Mouse (Mus musculus) liver, adult (tissue): ENCODE results near the gene Pla1a.

Experiments
- GATA4 ChIP-seq: IDR thresholded peaks from 2 replicates; pipeline ENCODE4 v1.6.1; 2014; ENCODE audit warnings: mild to moderate bottlenecking, low read length; ENCODE audit not compliant: insufficient replicate concordance

The Pla1a gene

DNA sequence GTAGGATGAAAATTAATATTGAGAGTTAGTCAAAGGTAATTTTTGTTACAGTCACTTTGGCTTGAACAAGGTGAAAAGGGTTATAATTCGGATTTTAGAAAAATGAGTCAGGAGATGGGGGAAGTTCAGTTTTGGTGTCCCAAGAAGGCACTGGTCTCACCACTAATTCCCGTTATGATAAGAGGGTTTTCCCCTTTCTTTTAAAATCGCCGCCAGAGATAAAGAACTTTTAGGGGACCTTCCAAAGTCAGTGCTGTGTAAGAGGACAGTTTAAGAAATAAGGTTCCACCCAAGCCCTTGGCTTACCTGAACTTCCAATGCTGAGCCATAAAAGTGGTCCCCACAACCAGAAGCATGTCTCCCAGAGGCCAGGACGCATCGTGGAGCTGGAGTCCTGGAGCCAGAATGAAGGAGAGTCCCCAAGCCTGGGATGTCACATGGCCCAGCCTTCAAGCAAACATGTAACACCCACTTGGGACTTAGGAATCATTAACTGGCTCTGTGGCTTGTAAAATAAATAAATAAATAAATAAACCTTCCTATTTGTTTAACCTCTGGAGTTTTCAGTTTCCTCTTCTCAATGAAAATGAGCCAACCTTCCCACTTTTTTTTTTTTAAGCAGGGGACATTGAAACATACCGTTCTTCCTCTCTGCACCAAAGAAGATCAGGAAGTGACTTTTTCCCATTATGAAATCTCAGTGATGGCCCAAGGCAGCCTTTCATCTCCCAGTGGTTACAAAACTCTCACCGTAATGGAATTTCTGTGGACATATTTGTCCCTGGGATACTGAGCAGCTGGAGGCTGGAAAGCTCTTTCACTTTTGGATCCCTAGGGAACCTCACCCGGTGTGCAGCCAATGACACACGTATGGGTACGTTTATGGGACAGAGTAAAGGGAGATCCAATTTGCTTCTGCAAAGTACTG, at the start of gene Pla1a:
TSS of gene Pla1a (minus strand) at position 648 of the 928 bp plus-strand sequence.
- TF ChIP-seq GATA4 = no peak

DNA sequence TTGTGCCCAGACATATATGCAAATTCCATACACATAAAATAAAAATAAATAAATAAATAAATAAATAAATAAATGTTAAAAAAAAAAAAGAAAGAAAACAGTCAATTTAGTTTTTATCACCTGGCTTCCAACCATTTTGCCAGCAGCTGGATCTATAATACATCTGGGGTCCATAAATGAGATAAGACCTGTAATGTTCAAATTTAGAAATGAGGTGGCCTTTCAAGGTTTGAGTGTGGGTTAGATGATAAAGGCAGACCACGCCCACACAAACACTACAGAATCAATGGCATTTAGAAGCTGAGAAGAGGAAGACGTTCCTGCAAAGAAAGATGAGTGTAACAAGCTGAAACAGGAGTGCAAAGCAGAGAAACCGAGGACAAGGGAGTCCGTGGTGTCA, 48.4 kb upstream of the Pla1a start:
- TF ChIP-seq GATA4 = no peak

DNA sequence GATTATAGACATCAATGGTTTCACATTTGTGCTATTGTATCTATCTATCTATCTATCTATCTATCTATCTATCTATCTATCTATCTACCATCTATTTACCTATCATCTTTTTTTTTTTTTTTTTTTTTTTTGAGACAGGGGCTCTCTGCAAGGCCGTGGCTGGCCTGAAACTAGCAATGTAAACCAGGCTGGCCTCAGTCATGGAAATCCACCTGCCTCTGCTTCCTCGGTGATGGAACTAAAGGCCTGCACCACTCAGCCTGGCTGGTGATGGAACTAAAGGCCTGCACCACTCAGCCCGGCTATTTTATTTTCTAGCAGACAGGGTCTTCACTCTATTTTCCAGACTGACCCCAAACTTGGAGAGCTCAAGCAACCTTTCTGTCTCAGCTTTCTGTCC, 45.4 kb upstream of the Pla1a start:
- no peak for TF ChIP-seq GATA4

DNA sequence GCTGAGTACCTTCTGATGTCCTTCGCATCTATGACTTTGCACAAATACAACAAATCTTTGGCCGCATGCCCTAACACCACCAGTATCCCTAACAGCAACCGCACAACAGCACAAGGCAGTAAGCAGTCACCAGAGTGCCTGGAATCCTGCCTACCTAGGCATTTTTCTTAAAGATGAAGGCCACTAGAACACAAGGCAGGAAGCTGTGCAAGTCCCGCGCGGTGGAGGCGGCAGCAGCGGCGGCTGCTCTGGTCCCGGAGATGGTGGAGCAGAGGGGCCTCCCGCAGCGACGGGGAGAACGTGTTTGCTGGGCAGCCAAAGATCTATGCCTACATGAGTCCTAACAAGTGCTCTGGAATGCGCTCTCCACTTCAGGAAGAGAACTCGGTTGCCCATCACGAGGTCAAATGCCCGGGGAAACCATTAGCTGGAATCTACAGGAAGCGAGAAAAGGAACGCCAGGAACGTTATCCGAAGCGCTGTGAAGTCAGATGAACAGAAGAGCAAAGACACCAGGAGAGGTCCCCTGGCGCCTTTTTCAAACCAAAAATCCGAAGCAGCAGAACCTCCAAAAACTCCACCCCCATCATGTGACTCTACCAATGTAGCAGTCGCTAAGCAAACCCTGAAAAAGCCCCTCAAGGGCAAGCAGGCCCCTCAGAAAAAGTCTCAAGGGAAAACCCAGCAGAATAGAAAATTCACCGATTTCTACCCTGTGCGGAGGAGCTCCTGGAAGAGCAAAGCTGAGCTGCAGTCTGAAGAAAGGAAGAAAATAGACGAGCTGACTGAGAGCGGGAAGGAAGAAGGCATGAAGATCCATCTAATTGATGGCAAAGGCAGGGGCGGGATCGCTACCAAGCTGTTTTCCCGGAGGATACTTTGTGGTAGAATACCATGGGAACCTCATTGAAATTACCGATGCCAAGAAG, 43.6 kb upstream of the Pla1a start:
- no peak for TF ChIP-seq GATA4

DNA sequence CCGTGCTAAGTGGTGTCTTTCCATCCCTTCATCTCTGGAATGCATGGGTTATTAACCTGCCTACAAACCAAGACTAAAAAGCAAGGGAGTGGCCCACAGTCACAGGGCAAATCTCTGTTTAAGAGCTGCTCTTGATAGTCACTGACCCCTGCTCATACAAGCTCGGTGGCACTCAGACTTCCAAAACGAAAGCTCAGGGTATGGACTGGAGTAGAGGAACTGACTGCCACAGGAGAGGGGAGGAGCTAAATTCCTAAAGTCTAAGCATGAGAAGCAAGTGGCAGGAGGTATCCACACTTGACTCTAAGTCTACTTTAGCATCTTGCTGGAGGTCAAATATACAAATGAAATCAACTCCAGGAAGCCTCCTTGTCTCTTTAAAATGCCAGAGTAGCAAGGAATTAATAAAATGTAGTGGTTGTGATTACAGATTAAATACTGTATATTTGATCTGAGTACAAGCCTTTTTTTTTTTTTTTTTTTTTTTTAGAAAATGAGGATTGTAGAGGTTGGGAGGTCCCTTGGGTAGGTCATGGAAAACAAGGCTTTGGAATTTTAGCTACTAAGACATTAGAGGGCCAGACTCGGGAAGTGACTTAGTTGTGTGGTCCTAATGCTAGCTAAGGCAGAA, 42.9 kb upstream of the Pla1a start:
- TF ChIP-seq GATA4 = no peak

DNA sequence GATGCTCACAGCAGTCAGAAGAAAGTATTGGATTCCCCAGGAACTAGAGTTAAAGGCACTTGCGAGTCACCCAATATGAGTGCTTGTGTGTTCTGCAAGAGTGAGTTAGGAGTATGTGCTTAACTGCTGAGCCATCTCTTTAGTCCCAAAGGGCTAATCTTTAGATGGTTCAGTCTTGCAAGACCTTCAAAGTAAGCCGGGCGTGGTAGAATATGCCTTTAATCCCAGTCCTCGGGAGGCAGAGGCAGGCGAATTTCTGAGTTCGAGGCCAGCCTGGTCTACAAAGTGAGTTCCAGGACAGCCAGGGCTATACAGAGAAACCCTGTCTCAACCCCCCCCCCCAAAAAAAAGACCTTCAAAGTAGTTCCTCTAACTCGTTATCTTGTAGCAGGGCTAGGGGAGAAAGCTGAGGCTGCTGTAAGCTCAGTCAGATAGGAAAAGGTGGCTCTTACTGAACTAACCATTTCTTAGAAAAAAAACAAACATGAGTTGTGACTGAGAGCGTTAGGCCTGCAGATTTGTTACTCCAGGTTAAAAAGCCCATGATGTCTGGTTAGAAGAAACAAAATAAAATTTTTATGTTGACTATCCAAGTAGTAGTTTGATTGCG, 41.8 kb upstream of the Pla1a start:
- TF ChIP-seq GATA4 = no peak

DNA sequence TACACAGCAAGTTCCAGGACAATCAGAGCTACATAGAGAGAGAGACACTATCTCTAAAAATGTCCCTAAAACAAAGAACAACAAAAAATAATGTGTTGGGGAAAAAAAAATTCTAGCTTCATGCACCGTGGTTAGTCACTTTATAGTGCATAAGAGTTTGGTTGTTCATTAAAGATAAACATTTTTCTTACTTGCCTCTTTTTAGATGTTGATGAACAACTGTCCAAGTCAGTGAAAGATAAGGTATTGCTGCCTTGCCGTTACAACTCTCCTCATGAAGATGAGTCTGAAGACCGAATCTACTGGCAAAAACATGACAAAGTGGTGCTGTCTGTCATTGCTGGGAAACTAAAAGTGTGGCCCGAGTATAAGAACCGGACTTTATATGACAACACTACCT, 40.7 kb upstream of the Pla1a start:
- TF ChIP-seq GATA4 = no peak

DNA sequence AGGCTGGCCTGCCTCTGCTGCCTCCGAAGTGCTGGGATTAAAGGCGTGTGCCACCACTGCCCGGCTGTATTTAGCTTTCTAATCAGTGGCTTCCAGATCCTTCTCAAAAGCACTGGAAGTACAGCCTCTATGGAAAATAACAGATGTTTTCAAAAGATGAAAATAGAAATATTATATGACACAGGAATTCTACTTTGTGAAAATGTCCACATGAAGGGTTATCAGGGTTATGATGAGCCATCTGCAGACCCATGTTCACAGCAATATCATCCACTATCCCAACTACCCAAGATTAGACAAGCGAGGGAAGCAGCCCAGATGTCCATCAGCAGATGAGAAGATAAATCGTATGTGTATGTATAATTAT, 39.5 kb upstream of the Pla1a start:
- TF ChIP-seq GATA4 = no peak

DNA sequence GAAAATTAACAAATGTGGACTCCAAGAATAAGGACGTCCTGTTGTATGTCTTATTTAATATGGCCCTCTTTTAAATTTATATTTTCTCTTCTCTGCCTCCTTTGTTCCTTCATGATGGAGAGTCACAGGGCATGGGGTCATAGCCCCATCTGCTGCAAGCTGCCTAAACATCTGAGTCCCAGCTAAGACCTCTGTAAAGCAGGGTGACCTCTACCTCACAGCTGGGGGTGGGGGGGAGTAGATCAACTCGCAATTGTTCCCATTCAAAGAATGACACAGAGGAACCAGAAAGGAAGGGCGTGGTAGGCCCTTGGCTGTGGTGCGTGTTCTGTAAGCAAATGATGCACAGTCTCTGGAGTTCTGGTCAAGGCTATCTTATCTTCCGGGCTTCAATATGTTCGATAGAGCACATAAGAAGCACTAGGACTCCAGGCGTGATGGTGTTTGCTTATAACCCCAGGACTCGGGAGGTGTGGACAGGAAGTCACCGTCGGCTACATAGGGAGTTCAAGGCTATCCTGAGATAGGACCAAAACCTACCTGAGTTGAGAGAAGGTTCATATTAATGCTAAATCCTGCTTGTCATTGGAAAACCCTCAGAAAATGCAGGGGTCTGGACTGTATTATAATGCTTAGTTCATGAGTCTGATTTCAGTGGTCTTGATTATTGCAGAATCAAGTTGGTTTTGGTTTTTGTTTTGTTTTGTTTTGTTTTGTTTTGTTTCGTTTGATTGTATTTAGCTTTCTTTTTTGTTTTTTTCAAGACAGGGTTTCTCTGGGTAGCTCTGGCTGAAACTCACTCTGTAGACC, 39.0 kb upstream of the Pla1a start:
- TF ChIP-seq GATA4 = no peak

DNA sequence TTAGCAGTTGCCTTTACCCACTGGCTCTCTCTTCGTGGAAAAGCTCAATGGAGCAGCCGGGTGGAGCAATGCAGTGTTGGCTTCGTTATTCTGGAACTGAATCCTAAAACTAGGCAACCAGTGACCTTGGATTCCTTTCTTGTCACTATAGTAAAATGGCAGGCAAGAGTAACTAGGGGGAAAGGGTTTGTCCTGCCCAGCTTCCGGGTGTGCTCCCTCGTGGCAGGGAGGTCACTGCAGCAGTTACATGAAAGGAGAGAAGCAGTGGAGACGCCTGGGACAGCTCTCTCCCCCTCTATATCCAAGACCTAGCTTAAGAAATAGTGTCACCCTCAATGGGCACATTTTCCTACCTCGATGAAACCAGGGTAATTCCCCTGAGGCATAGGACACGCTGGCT, 36.5 kb upstream of the Pla1a start:
- TF ChIP-seq GATA4 = no peak

DNA sequence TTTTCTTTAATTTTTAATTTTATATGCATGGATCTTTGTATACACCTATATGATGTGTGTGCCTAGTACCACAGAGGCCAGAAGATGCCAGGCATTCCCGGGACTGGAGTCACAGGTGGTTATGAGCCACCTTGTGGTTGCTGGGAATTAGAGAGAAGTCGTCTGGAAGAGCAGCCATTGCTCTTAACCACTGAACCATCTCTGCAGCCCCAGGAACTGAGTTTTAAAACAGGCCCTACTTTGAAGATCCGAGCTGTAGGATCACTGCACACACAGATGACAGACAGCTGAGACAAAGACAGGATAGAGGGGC, 35.7 kb upstream of the Pla1a start:
- TF ChIP-seq GATA4 = no peak

DNA sequence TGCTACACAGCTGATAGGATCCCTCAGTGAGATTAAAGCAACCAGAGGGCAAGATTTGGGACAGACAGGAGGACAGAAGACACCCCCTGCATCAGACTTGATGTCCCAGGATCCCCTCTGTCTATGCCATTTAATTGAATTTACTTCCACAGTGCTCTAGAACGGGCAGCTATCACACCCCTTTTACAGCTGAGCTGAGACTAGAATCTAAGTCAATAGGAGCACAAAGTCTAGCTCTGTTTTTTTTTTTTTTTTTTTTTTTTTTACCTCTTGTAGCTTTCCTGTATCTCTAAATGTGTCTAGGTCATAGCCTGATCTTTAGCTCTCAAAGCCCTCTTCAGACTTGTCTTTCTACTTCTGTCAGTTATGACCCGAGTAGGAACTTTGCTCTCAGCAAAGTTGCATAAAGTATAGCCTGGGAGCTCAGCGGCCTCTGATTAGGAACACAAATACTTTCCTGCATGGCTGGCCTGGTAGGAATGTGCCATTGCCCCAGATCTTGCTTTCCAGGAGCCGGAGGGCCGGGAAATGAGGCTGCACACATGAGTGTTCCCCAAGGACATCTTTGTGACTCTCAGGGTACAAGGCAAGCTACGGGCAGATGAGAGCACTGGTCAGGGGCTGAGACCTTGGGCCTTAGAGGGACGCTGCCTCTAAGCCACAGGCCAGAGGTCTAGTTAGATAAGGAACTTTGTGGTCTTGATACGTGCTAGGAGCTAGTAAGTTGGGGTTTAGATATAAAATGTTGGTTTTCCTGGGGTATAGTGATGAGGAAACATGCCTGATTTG, 35.2 kb upstream of the Pla1a start:
- TF ChIP-seq GATA4 = no peak

DNA sequence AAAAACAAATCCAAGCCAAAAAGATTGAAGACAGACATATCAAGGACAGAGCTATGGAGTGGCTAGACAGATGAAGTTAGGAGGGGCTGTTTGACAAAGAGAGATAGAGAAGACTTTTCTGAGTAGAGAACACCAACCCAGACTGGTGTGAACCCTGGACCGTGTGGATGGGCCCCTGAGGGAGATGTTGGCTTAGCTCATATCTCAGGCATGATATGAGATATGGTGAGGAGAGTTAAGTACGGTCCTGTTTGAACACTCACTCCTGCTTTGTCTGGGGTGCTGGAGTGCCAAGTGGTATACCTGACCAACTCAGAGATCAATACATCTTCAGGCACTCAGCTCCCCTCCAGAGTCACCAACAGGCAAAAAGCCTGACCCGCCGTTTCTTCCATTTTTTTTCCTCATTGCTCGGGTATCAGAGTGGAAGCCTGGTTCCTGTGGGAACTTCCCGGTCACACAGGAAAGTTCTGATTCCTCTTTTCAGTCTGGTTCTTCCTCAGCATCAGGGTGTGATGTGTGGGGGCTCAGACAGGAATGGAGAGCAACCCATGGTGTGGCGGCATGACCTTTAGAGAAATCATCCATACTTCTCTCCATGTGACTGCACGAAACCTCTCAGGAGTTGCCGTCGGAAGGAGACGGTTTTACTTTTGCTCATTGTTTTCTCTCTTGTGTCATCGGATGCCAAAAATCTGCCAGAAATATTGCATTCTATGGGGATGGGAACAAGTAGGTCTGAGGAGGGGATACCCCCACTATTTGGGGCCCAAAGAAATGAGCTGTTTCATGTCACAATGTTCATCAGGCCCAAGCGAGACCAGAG, 34.4 kb upstream of the Pla1a start:
- TF ChIP-seq GATA4 = no peak
